Mouse (Mus musculus) right cerebral cortex, postnatal 36 days (tissue): Measurements from ENCODE around the gene Acot1.
"Not testable (repeated sequence)": the region's sequence is repeated elsewhere in the genome, so short reads cannot be mapped to it uniquely, and the experiment has no call there.

ENCODE experiments used
- DNase-seq, 2 experiments: peaks; one replicate each; pipeline ENCODE4 v3.0.0; 2022; ENCODE audit warnings: low spot score in 2 of 2, mixed read lengths in 1 of 2

Gene Acot1

GRCm38 (mm10) chr12:84020528-84020927 lies 11.2 kb downstream of the Acot1 start:
- DNase-seq = not testable (repeated sequence)

GRCm38 (mm10) chr12:84022266-84022665 lies 13.0 kb downstream of the Acot1 start:
- not testable (repeated sequence) for DNase-seq

GRCm38 (mm10) chr12:84023052-84023745 lies 13.9 kb downstream of the Acot1 start:
- no peak for DNase-seq

GRCm38 (mm10) chr12:84025888-84026287 lies 16.6 kb downstream of the Acot1 start:
- DNase-seq = no peak

- not testable (repeated sequence) for DNase-seq
Measured at GRCm38 (mm10) chr12:84028328-84028727, 19.0 kb downstream of the Acot1 start.

- not testable (repeated sequence) for DNase-seq
Measured at GRCm38 (mm10) chr12:84029043-84029442, 19.8 kb downstream of the Acot1 start.

- peak; percentile 61 to 62 for DNase-seq
Measured at GRCm38 (mm10) chr12:84030659-84031332, 21.5 kb downstream of the Acot1 start.

GRCm38 (mm10) chr12:84032854-84033253 lies 23.6 kb downstream of the Acot1 start:
- no peak for DNase-seq

GRCm38 (mm10) chr12:84033302-84033701 lies 24.0 kb downstream of the Acot1 start:
- DNase-seq = not testable (repeated sequence)

GRCm38 (mm10) chr12:84034108-84034507 lies 24.8 kb downstream of the Acot1 start:
- no peak for DNase-seq

- DNase-seq = not testable (repeated sequence)
Measured at GRCm38 (mm10) chr12:84038241-84038640, 29.0 kb downstream of the Acot1 start, which contains the start of gene Acot4. Gene Acot4, plus strand, starts transcription at chr12:84038379.

- peak in 1 of 2 experiments; percentile 3 for DNase-seq
Measured at GRCm38 (mm10) chr12:84038691-84039111, 29.4 kb downstream of the Acot1 start, which contains the start of gene Gm49366. Gene Gm49366, plus strand, starts transcription at chr12:84038935.

- no peak for DNase-seq
Measured at GRCm38 (mm10) chr12:84042248-84042647, 33.0 kb downstream of the Acot1 start.

GRCm38 (mm10) chr12:84044045-84044444 lies 34.8 kb downstream of the Acot1 start:
- DNase-seq = no peak

GRCm38 (mm10) chr12:84046906-84047305 lies 37.6 kb downstream of the Acot1 start:
- DNase-seq = no peak

GRCm38 (mm10) chr12:84050744-84051143 lies 41.5 kb downstream of the Acot1 start:
- not testable (repeated sequence) for DNase-seq

- no peak for DNase-seq
Measured at GRCm38 (mm10) chr12:84051937-84052474, 42.7 kb downstream of the Acot1 start, which contains the start of gene Acot3. Gene Acot3, plus strand, starts transcription at chr12:84052144.

GRCm38 (mm10) chr12:84052609-84053008 lies 43.3 kb downstream of the Acot1 start:
- no peak for DNase-seq

- DNase-seq = no peak
Measured at GRCm38 (mm10) chr12:84053173-84053572, 43.9 kb downstream of the Acot1 start.

- DNase-seq = no peak
Measured at GRCm38 (mm10) chr12:84053679-84054391, 44.5 kb downstream of the Acot1 start.

GRCm38 (mm10) chr12:84060946-84061345 lies 51.7 kb downstream of the Acot1 start:
- DNase-seq = no peak

GRCm38 (mm10) chr12:84062336-84062735 lies 53.0 kb downstream of the Acot1 start:
- DNase-seq = no peak
